Mouse (Mus musculus) liver, embryonic 14.5 days (tissue): Measurements from ENCODE around the gene Slc22a7.

Experiments
- CTCF ChIP-seq: IDR thresholded peaks from 2 replicates; pipeline ENCODE4 v1.5.1; 2016; ENCODE audit warnings: antibody characterized with exemption, low read depth, control low read depth
- EP300 ChIP-seq: IDR thresholded peaks from 2 replicates; pipeline ENCODE4 v1.6.1; 2016; ENCODE audit warnings: antibody characterized with exemption, low read depth

DNA sequence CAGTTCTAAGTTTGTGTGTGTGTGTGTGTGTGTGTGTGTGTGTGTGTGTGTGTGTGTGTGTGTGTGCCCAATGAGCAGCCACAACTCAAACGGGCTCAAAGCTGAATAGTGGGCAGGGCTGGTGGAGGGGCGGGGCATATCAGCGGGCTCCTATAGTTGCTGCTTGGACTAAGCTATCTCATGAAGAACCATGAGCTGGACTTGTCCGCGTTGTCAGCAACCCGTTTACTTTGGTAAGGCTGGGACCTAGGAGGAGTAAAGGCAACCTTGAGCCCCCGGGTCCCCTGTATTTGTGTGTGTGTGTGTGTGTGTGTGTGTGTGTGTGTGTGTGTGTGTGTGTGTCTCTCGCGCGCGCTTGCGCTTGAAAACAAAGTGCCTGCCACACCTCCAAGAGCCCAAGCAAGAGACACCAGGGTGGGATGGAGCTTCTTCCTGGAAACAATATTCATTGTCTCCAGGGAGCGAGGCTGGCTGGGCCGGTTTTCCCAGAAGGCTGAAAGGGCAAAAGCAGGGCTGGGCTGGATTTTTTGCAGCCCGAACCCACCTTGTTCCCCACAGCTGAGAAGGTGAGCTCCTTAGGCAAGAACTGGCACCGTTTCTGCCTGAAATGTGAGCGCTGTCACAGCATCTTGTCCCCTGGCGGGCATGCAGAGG, 9.4 kb downstream of the Slc22a7 start, which contains the start of gene Crip3:
- TF ChIP-seq CTCF (no peak), EP300 (no peak)
